Mouse (Mus musculus) lung, adult 2 months (tissue): ENCODE results near the gene Nlrc3.

Experiments used
- CTCF ChIP-seq: fragments of 200-500 bp; IDR thresholded peaks from 2 replicates; pipeline ENCODE4 v1.5.1; 2011; ENCODE audit warnings: mild to moderate bottlenecking, low read length, control low read depth; ENCODE audit not compliant: insufficient read depth
- POLR2A ChIP-seq: fragments of 200-500 bp; IDR thresholded peaks from 2 replicates; pipeline ENCODE4 v1.6.1; 2011; ENCODE audit warnings: low read depth, mild to moderate bottlenecking, control low read depth, low read length, borderline replicate concordance; ENCODE audit errors: extremely low read depth

GRCm38 (mm10) chr16:3959261-3959660, 17.2 kb downstream of the Nlrc3 start:
- TF ChIP-seq CTCF, result no peak
- TF ChIP-seq POLR2A, result no peak
